Mouse (Mus musculus) mature B cell (primary cell): ENCODE measurements around the gene Gdf2.

ENCODE experiments used
- in situ Hi-C: fragments of 300-500 bp; cut with MboI; formaldehyde crosslinking; loops from 2 replicates; pipeline ENCODE4 v1.14.3; 2019

Gene Gdf2

GRCm38 (mm10) chr14:33940739-33941138 lies at the start of gene Gdf2:
TSS of gene Gdf2 (plus strand) at chr14:33941039.
- in situ Hi-C loops: no loop called here

GRCm38 (mm10) chr14:33891507-33891906 lies 49.3 kb upstream of the Gdf2 start:
- in situ Hi-C loops: no loop called here

- in situ Hi-C loops: no loop called here
Measured at GRCm38 (mm10) chr14:33895777-33896176, 45.1 kb upstream of the Gdf2 start.

- in situ Hi-C loops: no loop called here
Measured at GRCm38 (mm10) chr14:33896628-33897300, 44.1 kb upstream of the Gdf2 start.

- in situ Hi-C loops: no loop called here
Measured at GRCm38 (mm10) chr14:33902783-33903182, 38.1 kb upstream of the Gdf2 start.

GRCm38 (mm10) chr14:33903199-33903598 lies 37.6 kb upstream of the Gdf2 start:
- in situ Hi-C loops: no loop called here

- in situ Hi-C loops: no loop called here
Measured at GRCm38 (mm10) chr14:33904851-33905250, 36.0 kb upstream of the Gdf2 start.

GRCm38 (mm10) chr14:33913727-33914126 lies 27.1 kb upstream of the Gdf2 start:
- in situ Hi-C loops: no loop called here

GRCm38 (mm10) chr14:33914206-33914605 lies 26.6 kb upstream of the Gdf2 start:
- in situ Hi-C loops: no loop called here

- in situ Hi-C loops: no loop called here
Measured at GRCm38 (mm10) chr14:33920727-33921559, 19.9 kb upstream of the Gdf2 start.

- in situ Hi-C loops: no loop called here
Measured at GRCm38 (mm10) chr14:33922771-33923167, 18.1 kb upstream of the Gdf2 start.

GRCm38 (mm10) chr14:33923168-33924070 lies 17.4 kb upstream of the Gdf2 start, which contains the start of gene Gdf10:
TSS of gene Gdf10 (plus strand) at chr14:33923587.
- in situ Hi-C loops: no loop called here

GRCm38 (mm10) chr14:33931853-33932252 lies 9.0 kb upstream of the Gdf2 start:
- in situ Hi-C loops: no loop called here

GRCm38 (mm10) chr14:33932935-33933703 lies 7.7 kb upstream of the Gdf2 start:
- in situ Hi-C loops: no loop called here

GRCm38 (mm10) chr14:33933778-33934317 lies 7.0 kb upstream of the Gdf2 start:
- in situ Hi-C loops: no loop called here

GRCm38 (mm10) chr14:33939117-33939516 lies 1.7 kb upstream of the Gdf2 start:
- in situ Hi-C loops: no loop called here

- in situ Hi-C loops: no loop called here
Measured at GRCm38 (mm10) chr14:33942222-33942621, 1.4 kb downstream of the Gdf2 start.

- in situ Hi-C loops: no loop called here
Measured at GRCm38 (mm10) chr14:33946125-33946524, 5.3 kb downstream of the Gdf2 start.

- in situ Hi-C loops: no loop called here
Measured at GRCm38 (mm10) chr14:33952233-33952981, 11.6 kb downstream of the Gdf2 start.

- in situ Hi-C loops: no loop called here
Measured at GRCm38 (mm10) chr14:33953761-33954160, 12.9 kb downstream of the Gdf2 start, which contains the start of gene Rbp3. TSS of gene Rbp3 (plus strand) at chr14:33954003.
